23 mouse cellular contexts compared by ENCODE assay signal in the genomic region with DNA sequence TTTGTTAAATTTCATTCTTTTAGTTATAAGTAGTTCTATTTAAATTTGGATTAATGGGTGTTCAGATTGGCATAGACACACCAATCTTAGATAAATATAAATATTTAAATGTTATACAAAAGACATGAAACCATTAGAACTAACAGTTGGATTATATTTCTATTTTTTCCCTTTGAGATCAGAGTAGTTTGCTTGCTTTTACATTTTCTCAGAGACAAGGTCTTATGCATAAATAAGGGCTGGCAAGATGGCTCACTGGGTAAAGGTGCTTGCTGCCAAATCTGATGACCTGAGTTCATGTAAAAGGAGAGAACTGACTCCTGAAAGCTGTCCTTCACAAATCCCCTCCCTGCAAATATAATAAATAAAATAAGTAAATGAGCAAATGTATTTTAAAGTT. TPM values are rescaled to one million over a fixed set of nuclear protein-coding genes. Genes with fewer than 3 reads are reported as not detected.
"Had no signal": no experiment of that assay in that cellular context is flagged by ENCODE, and none has a peak within 500 bp of the region (broad histone marks: within the 10 kb centered on the region; RNA-seq: fewer than 3 reads in every experiment).

No protein-coding gene starts in this region.

- H3K27ac ChIP-seq: limb, embryonic 10.5 days; limb, embryonic 13.5 days; liver, embryonic 12.5 days; liver, embryonic 15.5 days; lung, embryonic 15.5 days; midbrain, embryonic 12.5 days; midbrain, embryonic 15.5 days; stomach, postnatal 0 days had no signal

- H3K4me1 ChIP-seq: midbrain, embryonic 12.5 days; midbrain, embryonic 15.5 days had no signal

- H3K36me3 ChIP-seq: midbrain, embryonic 15.5 days had no signal

- H3K9ac ChIP-seq: limb, embryonic 13.5 days; liver, embryonic 12.5 days; liver, embryonic 15.5 days; lung, embryonic 15.5 days; midbrain, embryonic 12.5 days; midbrain, embryonic 15.5 days had no signal

- H3K4me2 ChIP-seq: liver, embryonic 12.5 days; liver, embryonic 15.5 days; lung, embryonic 15.5 days; midbrain, embryonic 12.5 days; midbrain, embryonic 15.5 days had no signal

- H3K9me3 ChIP-seq: limb, embryonic 10.5 days; limb, embryonic 13.5 days; liver, embryonic 12.5 days; liver, embryonic 15.5 days; lung, embryonic 15.5 days; midbrain, embryonic 12.5 days; midbrain, embryonic 15.5 days had no signal

- ATAC-seq: liver, embryonic 12.5 days; midbrain, embryonic 15.5 days had no signal

- H3K27me3 ChIP-seq: limb, embryonic 13.5 days; liver, embryonic 12.5 days; liver, embryonic 15.5 days; lung, embryonic 15.5 days; midbrain, embryonic 12.5 days; midbrain, embryonic 15.5 days had no signal

- H3K4me3 ChIP-seq: limb, embryonic 10.5 days; limb, embryonic 13.5 days; liver, embryonic 12.5 days; liver, embryonic 15.5 days; lung, embryonic 15.5 days; midbrain, embryonic 12.5 days; midbrain, embryonic 15.5 days had no signal

- DNase-seq: liver; lung, postnatal 10 days; right cerebral cortex, postnatal 4 days; thymus, adult 2 months; thymus, postnatal 14 days; thymus, postnatal 4 days had no signal

RNA-seq across cellular contexts. Expression of a gene that starts 29.3 kb away (rescaled TPM):
- total RNA-seq: layer of hippocampus, adult 18-20 months; layer of hippocampus, postnatal 14 days; left cerebral cortex, adult 8-10 months; left cerebral cortex, postnatal 14 days; megakaryocyte-erythroid progenitor cell, adult 5-6 weeks; monocyte, adult 5-6 weeks had no signal
- polyA plus RNA-seq: kidney, embryonic 14.5 days; limb, embryonic 10.5 days; limb, embryonic 13.5 days; liver, embryonic 12.5 days; liver, embryonic 15.5 days; midbrain, embryonic 12.5 days; midbrain, embryonic 15.5 days; neural tube, embryonic 11.5 days; stomach, embryonic 14.5 days had no signal
